Mouse (Mus musculus) G1E (cell line): ENCODE measurements at regions not wholly inside any gene's neighbourhood (a gene's known extent, or its start where the extent isn't known, plus 50 kb on each side); places are given as distances from the start of the nearest gene placed in this dataset.
A peak's percentile ranks its signal among the peaks of the same experiment; 100 is the strongest.

Experiments
- ATAC-seq: 2 replicates; pipeline ENCODE4 v1.8.0; 2016; ENCODE audit warnings: mild to moderate bottlenecking; ENCODE audit not compliant: insufficient number of reproducible peaks, poor library complexity, low FRiP score, severe bottlenecking; ENCODE audit errors: extremely low read depth
- DNase-seq: peaks from one replicate; pipeline ENCODE4 v3.0.0; 2012; ENCODE audit warnings: low spot score
- H3K27me3 ChIP-seq: 2 replicates; pipeline ENCODE4 v1.6.1; 2012; ENCODE audit warnings: mild to moderate bottlenecking, low read length, inconsistent platforms; ENCODE audit not compliant: insufficient read depth
- H3K36me3 ChIP-seq: replicated peaks from 2 replicates; pipeline ENCODE3; 2012; ENCODE audit warnings: mild to moderate bottlenecking, inconsistent platforms
- H3K4me1 ChIP-seq: 2 replicates; pipeline ENCODE4 v1.6.1; 2012; ENCODE audit warnings: low read depth, low read length, inconsistent platforms, mixed read lengths; ENCODE audit not compliant: insufficient read depth
- H3K4me3 ChIP-seq: 2 replicates; pipeline ENCODE4 v1.5.1; 2012; ENCODE audit warnings: low read depth, mild to moderate bottlenecking, inconsistent platforms, low read length, moderate library complexity, mixed read lengths
- H3K9me3 ChIP-seq: replicated peaks from 2 replicates; pipeline ENCODE4 v1.6.1; 2012; ENCODE audit warnings: inconsistent platforms
- CTCF ChIP-seq: IDR thresholded peaks from 2 replicates; pipeline ENCODE4 v1.5.1; 2012; ENCODE audit warnings: low read depth, low read length, inconsistent platforms, mixed read lengths
- GATA1 ChIP-seq: IDR thresholded peaks from 2 replicates; pipeline ENCODE4 v1.6.1; 2012; ENCODE audit warnings: borderline replicate concordance, low read length, inconsistent platforms, mixed read lengths
- GATA2 ChIP-seq: IDR thresholded peaks from 2 replicates; pipeline ENCODE4 v1.6.1; 2012; ENCODE audit warnings: low read depth, low read length, inconsistent platforms, borderline replicate concordance
- POLR2AphosphoS5 ChIP-seq: IDR thresholded peaks from 2 replicates; pipeline ENCODE4 v1.6.1; 2012; ENCODE audit warnings: low read depth, low read length, inconsistent platforms; ENCODE audit not compliant: insufficient replicate concordance
- TAL1 ChIP-seq: conservative IDR thresholded peaks from 2 replicates; pipeline ENCODE4 v1.6.1; 2012; ENCODE audit warnings: low read depth, low read length, inconsistent platforms, mixed read lengths

- no peak for ATAC-seq
- no peak for DNase-seq
- Histone ChIP-seq H3K4me1 (no peaks in the 10 kb centered on the region), H3K36me3 (no peaks in the 10 kb centered on the region), H3K27me3 (peaks cover 12% of the 10 kb centered on the region), H3K9me3 (no peaks in the 10 kb centered on the region), H3K4me3 (no peak overlapping the region)
- TF ChIP-seq GATA1 (no peak), GATA2 (no peak), TAL1 (no peak), POLR2AphosphoS5 (no peak), CTCF (no peak)
Measured at GRCm38 (mm10) chr13:103422997-103423396, 88.7 kb upstream of the Mast4 start.

GRCm38 (mm10) chr13:103419146-103419545 is 84.8 kb upstream of the Mast4 start:
- DNase-seq: no peak
- no peaks in the 10 kb centered on the region for H3K4me1 ChIP-seq
- H3K9me3 ChIP-seq: no peaks in the 10 kb centered on the region
- H3K27me3 ChIP-seq: peaks cover 16% of the 10 kb centered on the region
- no peak overlapping the region for H3K4me3 ChIP-seq
- no peak for TF ChIP-seq POLR2AphosphoS5
- TF ChIP-seq CTCF: no peak
- no peak for TF ChIP-seq GATA1
- no peak for TF ChIP-seq GATA2
- no peak for TF ChIP-seq TAL1
- no peaks in the 10 kb centered on the region for H3K36me3 ChIP-seq
- ATAC-seq: no peak

GRCm38 (mm10) chr13:103417256-103417655 is 83.0 kb upstream of the Mast4 start:
- no peak for TF ChIP-seq TAL1
- Histone ChIP-seq H3K4me3 (no peak overlapping the region), H3K4me1 (no peaks in the 10 kb centered on the region), H3K27me3 (peaks cover 11% of the 10 kb centered on the region), H3K9me3 (no peaks in the 10 kb centered on the region), H3K36me3 (no peaks in the 10 kb centered on the region)
- ATAC-seq (no peak), DNase-seq (no peak)

GRCm38 (mm10) chr13:103415335-103415734 is 81.0 kb upstream of the Mast4 start:
- Histone ChIP-seq H3K4me1 (no peaks in the 10 kb centered on the region), H3K27me3 (peaks cover 7% of the 10 kb centered on the region), H3K9me3 (no peaks in the 10 kb centered on the region), H3K4me3 (no peak overlapping the region), H3K36me3 (no peaks in the 10 kb centered on the region)
- no peak for TF ChIP-seq TAL1
- no peak for TF ChIP-seq POLR2AphosphoS5
- TF ChIP-seq GATA1: no peak
- TF ChIP-seq CTCF: no peak
- no peak for TF ChIP-seq GATA2
- ATAC-seq: no peak
- DNase-seq: no peak

- H3K36me3 ChIP-seq: no peaks in the 10 kb centered on the region
- H3K4me3 ChIP-seq: no peak overlapping the region
- ATAC-seq (peak; percentile 28; the same call in 1 of the 2 replicates), DNase-seq (no peak)
- no peaks in the 10 kb centered on the region for H3K9me3 ChIP-seq
- TF ChIP-seq POLR2AphosphoS5: no peak
- no peak for TF ChIP-seq GATA1
- TF ChIP-seq CTCF: no peak
- TF ChIP-seq GATA2: no peak
- no peak for TF ChIP-seq TAL1
- no peaks in the 10 kb centered on the region for H3K4me1 ChIP-seq
- H3K27me3 ChIP-seq: peaks cover 7% of the 10 kb centered on the region
Measured at GRCm38 (mm10) chr13:103412566-103412965, 78.3 kb upstream of the Mast4 start.

- H3K36me3 ChIP-seq: no peaks in the 10 kb centered on the region
- no peaks in the 10 kb centered on the region for H3K4me1 ChIP-seq
- no peak overlapping the region for H3K4me3 ChIP-seq
- TF ChIP-seq POLR2AphosphoS5 (no peak), GATA2 (no peak), GATA1 (no peak), CTCF (no peak), TAL1 (no peak)
- ATAC-seq: no peak
- peaks cover 4% of the 10 kb centered on the region; the same call in 1 of the 2 replicates for H3K27me3 ChIP-seq
- no peaks in the 10 kb centered on the region for H3K9me3 ChIP-seq
- no peak for DNase-seq
Measured at GRCm38 (mm10) chr13:103409286-103409685, 75.0 kb upstream of the Mast4 start.

- DNase-seq (no peak), ATAC-seq (no peak)
- no peak overlapping the region for H3K4me3 ChIP-seq
- H3K9me3 ChIP-seq: no peaks in the 10 kb centered on the region
- no peak for TF ChIP-seq GATA1
- TF ChIP-seq TAL1: no peak
- no peak for TF ChIP-seq GATA2
- TF ChIP-seq CTCF: no peak
- peaks cover 4% of the 10 kb centered on the region; the same call in 1 of the 2 replicates for H3K4me1 ChIP-seq
- peaks cover 8% of the 10 kb centered on the region for H3K27me3 ChIP-seq
- H3K36me3 ChIP-seq: no peaks in the 10 kb centered on the region
Measured at GRCm38 (mm10) chr13:103396526-103397020, 62.3 kb upstream of the Mast4 start.

GRCm38 (mm10) chr13:103396099-103396498 is 61.8 kb upstream of the Mast4 start:
- Histone ChIP-seq H3K36me3 (no peaks in the 10 kb centered on the region), H3K9me3 (no peaks in the 10 kb centered on the region), H3K27me3 (peaks cover 8% of the 10 kb centered on the region), H3K4me1 (peaks cover 4% of the 10 kb centered on the region; the same call in 1 of the 2 replicates), H3K4me3 (no peak overlapping the region)
- ATAC-seq (no peak), DNase-seq (no peak)
- TF ChIP-seq POLR2AphosphoS5 (no peak), GATA1 (no peak), TAL1 (no peak), CTCF (no peak), GATA2 (no peak)
